Mouse (Mus musculus) kidney, postnatal 4 days (tissue): ENCODE results near the gene Myo5c.

Source experiments
- DNase-seq, 2 experiments: peaks; one replicate each; pipeline ENCODE4 v3.0.0; 2021; ENCODE audit warnings: mixed read lengths in 2 of 2

Myo5c gene

GRCm38 (mm10) chr9:75330821-75331220, 99.0 kb downstream of the Myo5c start:
- no peak for DNase-seq

- no peak for DNase-seq
Observed at GRCm38 (mm10) chr9:75334440-75334839, 102.6 kb downstream of the Myo5c start.

GRCm38 (mm10) chr9:75338016-75338415, 106.2 kb downstream of the Myo5c start:
- DNase-seq, result no peak

GRCm38 (mm10) chr9:75342433-75342832, 110.6 kb downstream of the Myo5c start:
- DNase-seq, result no peak

- DNase-seq, result no peak
Observed at GRCm38 (mm10) chr9:75347458-75347857, 115.6 kb downstream of the Myo5c start, which contains the start of gene Bcl2l10. Gene Bcl2l10, plus strand, starts transcription at chr9:75347758.

GRCm38 (mm10) chr9:75348066-75348465, 116.2 kb downstream of the Myo5c start:
- DNase-seq, result no peak

GRCm38 (mm10) chr9:75348641-75349040, 116.8 kb downstream of the Myo5c start:
- no peak for DNase-seq

GRCm38 (mm10) chr9:75353094-75353493, 121.3 kb downstream of the Myo5c start:
- no peak for DNase-seq
